Mouse (Mus musculus): ENCODE measurements at regions not wholly inside any gene's neighbourhood (a gene's known extent, or its start where the extent isn't known, plus 50 kb on each side); places are given as distances from the start of the nearest gene placed in this dataset.

DNA sequence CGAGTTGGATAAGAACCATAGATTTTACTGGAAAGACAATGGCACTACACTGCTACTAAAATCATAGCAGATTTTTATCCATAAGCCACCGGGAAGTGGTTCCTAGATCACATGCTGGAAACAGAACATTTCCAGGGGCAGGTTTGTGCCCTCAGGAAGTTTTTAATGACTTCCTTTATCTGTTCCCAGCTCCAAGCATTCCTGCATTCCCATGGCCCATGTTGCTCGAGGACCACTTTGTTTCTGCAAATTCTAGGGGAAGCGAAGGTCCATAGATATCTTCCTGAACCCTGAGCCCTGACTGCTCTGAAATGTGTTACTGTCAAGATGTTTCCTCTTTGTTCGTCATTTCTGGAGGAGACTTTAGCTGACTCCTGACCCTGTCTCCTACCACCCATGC is 235.6 kb upstream of the Map3k1 start:
- no peaks in the 10 kb centered on the region for H3K36me3 ChIP-seq (ENCODE audit: control insufficient read depth, insufficient read depth, low read length)
- H3K4me3 ChIP-seq (ENCODE audit: control insufficient read depth, low read depth, low read length), result no peak overlapping the region
- no peaks in the 10 kb centered on the region for H3K4me1 ChIP-seq (ENCODE audit: control insufficient read depth, insufficient read depth, low read length)
- TF ChIP-seq POLR2A (IDR thresholded peaks at IDR 0.05; ENCODE audit: control insufficient read depth, low read depth, low read length) (no peak), CTCF (IDR thresholded peaks at IDR 0.05; ENCODE audit: control insufficient read depth, insufficient read depth, insufficient replicate concordance, low read depth, low read length) (no peak)
- no peaks in the 10 kb centered on the region for H3K27me3 ChIP-seq (ENCODE audit: control insufficient read depth, insufficient read depth, low read length)
- H3K27ac ChIP-seq (ENCODE audit: control insufficient read depth, insufficient read depth, low read depth, low read length), result no peak overlapping the region

- no peaks in the 10 kb centered on the region for H3K36me3 ChIP-seq (ENCODE audit: control insufficient read depth, insufficient read depth, low read length)
- H3K27me3 ChIP-seq (ENCODE audit: control insufficient read depth, insufficient read depth, low read length), result no peaks in the 10 kb centered on the region
- TF ChIP-seq CTCF (IDR thresholded peaks at IDR 0.05; ENCODE audit: control insufficient read depth, insufficient read depth, insufficient replicate concordance, low read depth, low read length), result no peak
- TF ChIP-seq POLR2A (IDR thresholded peaks at IDR 0.05; ENCODE audit: control insufficient read depth, low read depth, low read length), result no peak
- no peak overlapping the region for H3K27ac ChIP-seq (ENCODE audit: control insufficient read depth, insufficient read depth, low read depth, low read length)
- H3K4me3 ChIP-seq (ENCODE audit: control insufficient read depth, low read depth, low read length), result no peak overlapping the region
- no peaks in the 10 kb centered on the region for H3K4me1 ChIP-seq (ENCODE audit: control insufficient read depth, insufficient read depth, low read length)
Observed at GRCm38 (mm10) chr13:112046247-112047211, 237.7 kb upstream of the Map3k1 start.

- no peak overlapping the region for H3K4me3 ChIP-seq (ENCODE audit: control insufficient read depth, low read depth, low read length)
- no peaks in the 10 kb centered on the region for H3K36me3 ChIP-seq (ENCODE audit: control insufficient read depth, insufficient read depth, low read length)
- no peak overlapping the region for H3K27ac ChIP-seq (ENCODE audit: control insufficient read depth, insufficient read depth, low read depth, low read length)
- TF ChIP-seq POLR2A (IDR thresholded peaks at IDR 0.05; ENCODE audit: control insufficient read depth, low read depth, low read length) (no peak), CTCF (IDR thresholded peaks at IDR 0.05; ENCODE audit: control insufficient read depth, insufficient read depth, insufficient replicate concordance, low read depth, low read length) (no peak)
- H3K27me3 ChIP-seq (ENCODE audit: control insufficient read depth, insufficient read depth, low read length), result no peaks in the 10 kb centered on the region
- H3K4me1 ChIP-seq (ENCODE audit: control insufficient read depth, insufficient read depth, low read length), result no peaks in the 10 kb centered on the region
Observed at GRCm38 (mm10) chr13:112047408-112047807, 238.6 kb upstream of the Map3k1 start.

GRCm38 (mm10) chr13:112047874-112048273 is 239.1 kb upstream of the Map3k1 start:
- H3K27ac ChIP-seq (ENCODE audit: control insufficient read depth, insufficient read depth, low read depth, low read length), result no peak overlapping the region
- TF ChIP-seq POLR2A (IDR thresholded peaks at IDR 0.05; ENCODE audit: control insufficient read depth, low read depth, low read length), result no peak
- no peaks in the 10 kb centered on the region for H3K27me3 ChIP-seq (ENCODE audit: control insufficient read depth, insufficient read depth, low read length)
- H3K36me3 ChIP-seq (ENCODE audit: control insufficient read depth, insufficient read depth, low read length), result no peaks in the 10 kb centered on the region
- no peaks in the 10 kb centered on the region for H3K4me1 ChIP-seq (ENCODE audit: control insufficient read depth, insufficient read depth, low read length)
- no peak overlapping the region for H3K4me3 ChIP-seq (ENCODE audit: control insufficient read depth, low read depth, low read length)

- Histone ChIP-seq H3K27me3 (ENCODE audit: control insufficient read depth, insufficient read depth, low read length) (no peaks in the 10 kb centered on the region), H3K4me1 (ENCODE audit: control insufficient read depth, insufficient read depth, low read length) (no peaks in the 10 kb centered on the region), H3K4me3 (ENCODE audit: control insufficient read depth, low read depth, low read length) (no peak overlapping the region), H3K27ac (ENCODE audit: control insufficient read depth, insufficient read depth, low read depth, low read length) (no peak overlapping the region), H3K36me3 (ENCODE audit: control insufficient read depth, insufficient read depth, low read length) (no peaks in the 10 kb centered on the region)
- TF ChIP-seq CTCF (IDR thresholded peaks at IDR 0.05; ENCODE audit: control insufficient read depth, insufficient read depth, insufficient replicate concordance, low read depth, low read length) (no peak), POLR2A (IDR thresholded peaks at IDR 0.05; ENCODE audit: control insufficient read depth, low read depth, low read length) (no peak)
Observed at GRCm38 (mm10) chr13:112048327-112048726, 239.5 kb upstream of the Map3k1 start.

DNA sequence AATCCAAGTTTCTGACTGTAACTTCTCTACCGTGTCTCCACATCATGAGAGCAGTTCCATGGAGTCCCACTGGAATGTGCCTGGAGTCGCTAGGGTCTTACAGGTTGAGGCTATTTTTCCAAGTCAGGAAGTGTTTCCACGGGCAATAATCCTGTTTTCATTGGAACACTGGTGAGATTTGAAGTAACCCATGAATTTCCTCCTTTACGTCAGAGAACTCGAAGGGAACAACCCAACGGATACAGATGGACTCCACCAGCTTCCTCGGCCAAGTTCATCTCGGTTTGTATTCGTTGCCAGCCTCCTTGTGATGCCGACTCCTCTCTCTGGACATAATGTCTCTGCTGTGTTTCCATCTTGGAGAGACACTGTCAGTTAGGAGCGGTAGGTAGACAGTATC is 237.4 kb upstream of the Ankrd55 start:
- Histone ChIP-seq H3K27ac (ENCODE audit: control insufficient read depth, insufficient read depth, low read depth, low read length) (no peak overlapping the region), H3K27me3 (ENCODE audit: control insufficient read depth, insufficient read depth, low read length) (no peaks in the 10 kb centered on the region), H3K4me1 (ENCODE audit: control insufficient read depth, insufficient read depth, low read length) (no peaks in the 10 kb centered on the region), H3K4me3 (ENCODE audit: control insufficient read depth, low read depth, low read length) (no peak overlapping the region), H3K36me3 (ENCODE audit: control insufficient read depth, insufficient read depth, low read length) (no peaks in the 10 kb centered on the region)
- no peak for TF ChIP-seq POLR2A (IDR thresholded peaks at IDR 0.05; ENCODE audit: control insufficient read depth, low read depth, low read length)
- TF ChIP-seq CTCF (IDR thresholded peaks at IDR 0.05; ENCODE audit: control insufficient read depth, insufficient read depth, insufficient replicate concordance, low read depth, low read length), result no peak

DNA sequence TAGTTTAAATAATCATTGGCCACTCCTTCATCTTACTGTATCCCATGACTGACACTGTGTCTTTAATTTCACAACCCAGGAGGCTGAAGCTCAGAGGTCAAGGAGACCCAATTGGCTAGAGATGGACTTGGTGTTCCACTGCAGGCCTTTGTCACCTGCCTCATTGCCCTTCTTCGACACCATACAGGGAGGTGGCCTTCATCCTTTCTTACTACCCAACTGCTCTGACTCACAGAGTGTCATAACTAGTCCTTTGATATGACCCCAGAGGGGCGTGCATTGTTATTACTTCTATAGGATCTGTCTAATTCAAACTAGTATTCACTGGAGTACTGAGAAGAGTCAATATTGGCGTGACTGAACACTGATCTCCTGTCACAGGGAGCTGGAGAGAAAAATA is 236.2 kb upstream of the Ankrd55 start:
- no peak for TF ChIP-seq CTCF (IDR thresholded peaks at IDR 0.05; ENCODE audit: control insufficient read depth, insufficient read depth, insufficient replicate concordance, low read depth, low read length)
- TF ChIP-seq POLR2A (IDR thresholded peaks at IDR 0.05; ENCODE audit: control insufficient read depth, low read depth, low read length), result no peak
- no peaks in the 10 kb centered on the region for H3K27me3 ChIP-seq (ENCODE audit: control insufficient read depth, insufficient read depth, low read length)
- H3K4me3 ChIP-seq (ENCODE audit: control insufficient read depth, low read depth, low read length), result no peak overlapping the region
- no peak overlapping the region for H3K27ac ChIP-seq (ENCODE audit: control insufficient read depth, insufficient read depth, low read depth, low read length)
- H3K4me1 ChIP-seq (ENCODE audit: control insufficient read depth, insufficient read depth, low read length), result no peaks in the 10 kb centered on the region
- no peaks in the 10 kb centered on the region for H3K36me3 ChIP-seq (ENCODE audit: control insufficient read depth, insufficient read depth, low read length)
